Mouse (Mus musculus) small intestine, adult 2 months (tissue): Measurements from ENCODE around the gene Gpx7. TPM values are rescaled to one million over a fixed set of nuclear protein-coding genes. Genes with fewer than 3 reads are reported as not detected.

Source experiments
- H3K27ac ChIP-seq: fragments of 200-500 bp; 2 replicates; pipeline ENCODE4 v1.5.1; 2012; ENCODE audit warnings: low read depth, low read length, control low read depth, inconsistent platforms; ENCODE audit not compliant: insufficient read depth
- H3K27me3 ChIP-seq: fragments of 200-500 bp; 2 replicates; pipeline ENCODE4 v1.6.1; 2012; ENCODE audit warnings: mild to moderate bottlenecking, moderate library complexity, low read length, inconsistent platforms; ENCODE audit not compliant: control insufficient read depth, insufficient read depth
- H3K36me3 ChIP-seq: fragments of 200-500 bp; 2 replicates; pipeline ENCODE4 v1.6.1; 2012; ENCODE audit warnings: mild to moderate bottlenecking, low read length, control low read depth, inconsistent platforms; ENCODE audit not compliant: control insufficient read depth, insufficient read depth
- H3K4me1 ChIP-seq: fragments of 200-500 bp; 2 replicates; pipeline ENCODE4 v1.6.1; 2012; ENCODE audit warnings: low read length, inconsistent platforms, mixed read lengths; ENCODE audit not compliant: control insufficient read depth, insufficient read depth, insufficient read length
- H3K4me3 ChIP-seq: fragments of 200-500 bp; 2 replicates; pipeline ENCODE4 v1.5.1; 2012; ENCODE audit warnings: low read depth, mild to moderate bottlenecking, control low read depth, inconsistent platforms, low read length, moderate library complexity
- CTCF ChIP-seq: fragments of 200-500 bp; IDR thresholded peaks from 2 replicates; pipeline ENCODE4 v1.5.1; 2012; ENCODE audit warnings: low read depth, mild to moderate bottlenecking, control low read depth, inconsistent platforms, low read length, moderate library complexity, mixed read lengths; ENCODE audit not compliant: insufficient replicate concordance, insufficient read length; ENCODE audit errors: extremely low read depth
- POLR2A ChIP-seq: fragments of 200-500 bp; IDR thresholded peaks from 2 replicates; pipeline ENCODE4 v1.6.1; 2012; ENCODE audit warnings: low read depth, mild to moderate bottlenecking, control low read depth, inconsistent platforms, low read length, moderate library complexity
- WGBS: fragments of 180-500 bp; shearing (Covaris S2); methylation state at CpG from one replicate; pipeline ENCODE4 v1.1.7; 2018; 5-methylcytosine and 5-hydroxymethylcytosine counted together
- polyA plus RNA-seq: library from polyadenylated mRNA; depleted of rRNA; stranded (reverse); fragments of >200 nt; gene quantifications from 2 replicates; pipeline ENCODE4 v1.2.3, GENCODE M21; 2012

Gpx7 gene
- polyA plus RNA-seq, 1 experiment = 3.4 TPM

DNA sequence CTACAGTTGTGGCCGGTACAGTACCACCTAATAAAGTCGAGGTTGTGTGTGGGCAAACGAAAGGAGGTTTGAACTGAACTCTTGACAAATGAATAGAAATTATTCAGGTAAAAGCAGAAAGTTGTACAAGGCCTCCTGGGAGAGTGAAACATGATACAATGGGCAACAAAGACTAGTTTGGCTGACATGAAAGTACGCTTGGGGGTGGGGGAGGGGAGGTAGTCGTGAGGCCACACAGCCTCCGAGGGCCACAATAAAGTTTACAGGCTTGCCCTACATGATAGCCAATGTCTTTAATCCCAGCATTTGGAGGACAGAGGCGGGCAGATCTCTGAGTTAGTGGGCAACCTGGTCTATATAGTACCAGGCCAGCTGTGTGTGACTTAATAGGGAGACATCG, 860 bp upstream of the Gpx7 start:
- Histone ChIP-seq H3K4me1 (peaks cover 6% of the 10 kb centered on the region; the same call in 1 of the 2 replicates), H3K27ac (no peak overlapping the region), H3K4me3 (no peak overlapping the region), H3K27me3 (peaks cover 5% of the 10 kb centered on the region; the same call in 1 of the 2 replicates), H3K36me3 (no peaks in the 10 kb centered on the region)
- TF ChIP-seq POLR2A (no peak), CTCF (no peak)
- 77% methylated on average over 8 of the region's 8 CpGs for WGBS

DNA sequence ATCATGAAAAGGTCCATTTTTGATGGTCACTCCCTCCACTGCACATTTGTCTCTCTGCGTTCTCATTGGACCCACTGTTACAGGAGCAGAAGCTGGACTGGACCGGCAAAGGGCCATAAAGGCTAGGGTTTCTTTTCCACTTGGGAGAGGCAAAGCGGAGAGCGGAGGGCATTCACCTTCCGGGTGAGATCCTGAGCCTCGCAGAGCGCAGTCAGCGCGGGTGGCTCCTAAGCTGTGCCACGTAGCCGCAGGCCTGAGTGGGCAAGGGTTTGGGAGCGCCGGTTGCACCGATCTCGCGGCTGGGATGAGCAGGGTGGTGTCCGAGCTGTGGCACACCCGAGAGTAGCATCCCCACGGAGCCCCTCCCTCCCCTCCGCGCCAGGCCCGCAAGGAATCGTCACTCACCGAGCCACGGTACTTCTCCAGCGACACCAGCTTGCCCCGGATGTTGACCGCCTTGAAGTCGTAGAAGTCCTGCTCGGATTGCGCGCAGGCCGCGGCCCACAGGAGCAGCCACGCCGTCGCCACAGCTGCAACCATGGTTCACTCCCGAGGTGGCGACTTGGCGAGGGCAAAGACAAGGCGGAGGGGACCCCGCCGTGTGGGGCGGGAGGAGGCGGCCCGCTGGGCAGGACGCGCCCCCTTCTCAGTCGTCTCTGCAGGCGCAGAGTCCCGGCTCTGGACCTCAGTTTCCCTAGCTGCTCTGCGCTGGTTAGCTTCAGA, 462 bp downstream of the Gpx7 start:
- Histone ChIP-seq H3K4me1 (peaks cover 6% of the 10 kb centered on the region; the same call in 1 of the 2 replicates), H3K27ac (peak overlapping the region; percentile 32; the same call in 1 of the 2 replicates), H3K36me3 (no peaks in the 10 kb centered on the region), H3K27me3 (peaks cover 5% of the 10 kb centered on the region; the same call in 1 of the 2 replicates), H3K4me3 (peak overlapping the region; percentile 55)
- 11% methylated on average over 52 of the region's 52 CpGs for WGBS
- TF ChIP-seq POLR2A (no peak), CTCF (no peak)

DNA sequence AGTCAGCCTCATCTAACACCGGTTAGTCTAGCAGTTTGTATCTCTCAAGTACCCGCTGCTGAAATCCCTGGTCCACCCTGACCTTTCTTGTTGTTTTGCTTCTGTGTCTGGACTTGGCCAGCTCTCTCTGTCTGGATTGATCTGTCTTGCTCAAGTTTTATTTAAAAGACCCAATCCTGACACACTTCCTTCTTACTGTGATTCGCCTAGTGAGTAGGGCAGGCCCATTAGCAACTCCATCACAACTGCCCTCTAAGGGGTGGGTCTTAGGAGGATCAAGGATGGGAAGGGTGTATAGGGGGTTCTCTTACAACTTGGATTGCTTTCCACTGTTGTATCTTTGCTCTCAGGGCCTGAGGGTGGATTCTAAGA, 1.0 kb downstream of the Gpx7 start:
- Histone ChIP-seq H3K4me3 (no peak overlapping the region), H3K4me1 (peaks cover 6% of the 10 kb centered on the region; the same call in 1 of the 2 replicates), H3K27me3 (peaks cover 9% of the 10 kb centered on the region; the same call in 1 of the 2 replicates), H3K27ac (0 out of 2 replicates have a peak overlapping the region, but pooled peaks have one; percentile 32), H3K36me3 (no peaks in the 10 kb centered on the region)
- WGBS = 37% methylated on average over 3 of the region's 3 CpGs
- TF ChIP-seq POLR2A = no peak
- TF ChIP-seq CTCF = no peak

DNA sequence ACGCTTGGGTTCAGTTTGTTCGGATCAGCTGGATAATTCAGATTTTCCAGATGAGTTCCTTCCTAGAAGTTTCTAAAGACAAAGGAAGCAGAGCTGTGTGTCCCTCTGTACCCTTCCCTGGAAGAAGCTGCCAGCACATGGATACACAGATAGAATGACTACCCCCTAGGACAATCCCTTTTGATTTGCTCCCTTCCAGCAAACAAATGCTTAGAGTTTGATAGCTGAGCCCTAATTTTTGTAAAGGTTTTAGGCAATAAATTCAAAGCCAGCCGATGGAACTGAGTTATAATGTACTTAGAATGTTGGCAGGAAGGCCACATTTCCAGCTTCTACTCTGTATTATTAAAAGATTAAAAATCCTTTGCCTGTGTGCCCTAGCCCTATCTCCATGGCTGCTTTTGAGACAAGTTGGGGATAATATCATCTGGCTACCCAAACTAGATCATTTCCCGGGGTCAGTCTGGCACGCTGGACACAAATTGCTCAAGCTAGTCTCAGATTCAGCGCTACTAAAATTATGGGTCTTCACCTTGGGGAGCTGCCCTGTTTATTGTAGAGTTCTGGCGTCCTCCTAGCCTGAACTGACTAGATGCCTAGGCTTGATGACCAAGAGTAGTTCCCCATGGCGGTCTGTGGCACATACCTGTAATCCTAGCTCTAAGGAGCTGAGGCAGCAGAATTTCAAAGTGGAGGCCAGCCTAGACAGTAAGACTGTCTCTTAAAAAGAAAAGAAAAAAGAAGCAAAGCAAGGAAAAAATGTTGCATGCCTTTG, 2.7 kb downstream of the Gpx7 start:
- peaks cover 16% of the 10 kb centered on the region for H3K27me3 ChIP-seq
- peaks cover 6% of the 10 kb centered on the region; the same call in 1 of the 2 replicates for H3K4me1 ChIP-seq
- no peaks in the 10 kb centered on the region for H3K36me3 ChIP-seq
- no peak overlapping the region for H3K27ac ChIP-seq
- no peak overlapping the region for H3K4me3 ChIP-seq
- 92% methylated on average over 8 of the region's 8 CpGs for WGBS
- TF ChIP-seq CTCF (no peak), POLR2A (no peak)

DNA sequence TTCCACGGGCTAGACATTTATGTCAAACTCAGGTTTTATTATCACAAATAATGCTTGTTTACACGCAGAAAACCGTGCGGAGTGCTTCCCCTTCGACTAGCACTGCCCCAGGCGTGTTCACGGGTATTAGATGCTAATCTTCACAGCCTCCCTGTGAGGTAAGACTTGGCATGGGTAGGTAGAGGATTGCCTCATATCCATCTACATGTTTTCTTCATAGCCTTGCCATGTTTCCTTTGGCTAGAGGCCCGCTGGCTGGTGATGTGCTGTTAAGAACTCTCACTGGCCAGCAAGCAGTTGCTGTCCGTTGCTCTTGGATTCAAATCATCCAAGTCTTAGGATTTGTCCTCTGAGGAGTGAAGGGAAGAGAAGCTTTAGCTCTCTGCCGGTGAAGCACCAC, 6.4 kb downstream of the Gpx7 start:
- H3K4me3 ChIP-seq = no peak overlapping the region
- peaks cover 16% of the 10 kb centered on the region for H3K27me3 ChIP-seq
- H3K27ac ChIP-seq = no peak overlapping the region
- no peaks in the 10 kb centered on the region for H3K4me1 ChIP-seq
- no peaks in the 10 kb centered on the region for H3K36me3 ChIP-seq
- TF ChIP-seq CTCF = no peak
- no peak for TF ChIP-seq POLR2A
- 78% methylated on average over 10 of the region's 10 CpGs for WGBS

DNA sequence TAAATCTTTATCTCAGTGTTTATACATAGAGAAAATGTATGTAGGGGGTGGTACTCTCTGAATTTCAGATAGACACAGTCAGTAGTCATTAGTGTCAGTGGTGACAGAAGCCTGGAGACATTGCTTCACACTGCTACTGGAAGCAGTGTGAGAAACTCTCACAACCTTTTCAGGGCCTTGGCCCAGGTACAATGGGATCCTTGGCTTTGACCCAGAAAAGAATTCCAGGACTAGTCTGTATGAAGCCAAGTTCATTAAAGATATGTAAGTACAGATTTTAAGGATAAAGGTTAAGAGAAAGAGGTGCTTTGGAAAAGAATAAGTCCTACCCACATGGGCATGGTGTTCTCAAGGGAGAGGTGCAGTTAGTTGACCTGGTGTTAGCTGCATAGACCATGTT, 12.5 kb downstream of the Gpx7 start:
- Histone ChIP-seq H3K27ac (no peak overlapping the region), H3K4me3 (no peak overlapping the region), H3K27me3 (no peaks in the 10 kb centered on the region; the same call in none of the 2 replicates), H3K4me1 (peaks cover 16% of the 10 kb centered on the region; the same call in 1 of the 2 replicates), H3K36me3 (no peaks in the 10 kb centered on the region)
- TF ChIP-seq POLR2A = no peak
- no peak for TF ChIP-seq CTCF

DNA sequence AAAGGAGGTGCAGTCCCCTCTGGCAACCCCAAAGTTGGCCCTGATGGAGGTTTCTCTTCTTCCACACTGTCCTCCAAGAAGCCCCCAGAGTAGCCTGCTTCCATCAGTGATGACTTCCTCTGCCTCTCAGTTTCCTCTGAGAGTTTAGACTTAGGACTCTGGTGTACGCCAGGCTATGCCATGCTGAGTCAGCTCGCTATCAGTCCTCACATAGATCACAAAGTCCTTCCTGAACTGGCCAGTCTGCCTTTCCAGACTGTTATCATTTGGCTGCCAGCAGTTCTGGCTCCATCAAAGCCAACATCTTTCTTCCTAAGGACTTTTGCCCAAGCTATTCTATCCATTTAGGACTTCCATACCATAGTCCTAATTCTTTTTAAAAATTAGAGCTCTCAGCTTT, 14.2 kb downstream of the Gpx7 start:
- H3K27me3 ChIP-seq = peaks cover 2% of the 10 kb centered on the region
- 16% methylated on average over 2 of the region's 2 CpGs for WGBS
- H3K36me3 ChIP-seq = no peaks in the 10 kb centered on the region
- H3K4me1 ChIP-seq = peaks cover 18% of the 10 kb centered on the region
- TF ChIP-seq POLR2A = no peak
- no peak for TF ChIP-seq CTCF
- peak overlapping the region; percentile 73; the same call in 1 of the 2 replicates for H3K27ac ChIP-seq
- H3K4me3 ChIP-seq = no peak overlapping the region
